Mouse (Mus musculus) liver, postnatal 0 days (tissue): Measurements from ENCODE around the gene Echdc2. TPM values are rescaled to one million over a fixed set of nuclear protein-coding genes. Genes with fewer than 3 reads are reported as not detected.
"Not testable (repeated sequence)": the region's sequence is repeated elsewhere in the genome, so short reads cannot be mapped to it uniquely, and the experiment has no call there.

Experiments used
- ATAC-seq: fragments of 200-750 bp; cut with Nextera tagmentation; 2 replicates; pipeline ENCODE4 v1.8.0; 2017; ENCODE audit warnings: mild to moderate bottlenecking, moderate library complexity
- DNase-seq: peaks from one replicate; pipeline ENCODE4 v3.0.0-alpha.2; 2016
- H3K27ac ChIP-seq: fragments of 300-500 bp; sonication (generic); 2 replicates; pipeline ENCODE4 v1.5.1; 2014; ENCODE audit warnings: antibody characterized with exemption, moderate library complexity, mild to moderate bottlenecking, low read depth
- H3K27me3 ChIP-seq: fragments of 300-500 bp; sonication (generic); 2 replicates; pipeline ENCODE4 v1.6.1; 2014; ENCODE audit warnings: low read length, control low read depth, mixed read lengths; ENCODE audit not compliant: insufficient read depth
- H3K36me3 ChIP-seq: fragments of 300-500 bp; sonication (generic); replicated peaks from 2 replicates; pipeline ENCODE4 v1.6.1; 2014; ENCODE audit warnings: mild to moderate bottlenecking, control low read depth, low read length, moderate library complexity, mixed read lengths; ENCODE audit not compliant: insufficient read depth
- H3K4me1 ChIP-seq: fragments of 300-500 bp; sonication (generic); 2 replicates; pipeline ENCODE4 v1.6.1; 2014; ENCODE audit warnings: antibody characterized with exemption, mild to moderate bottlenecking, control low read depth; ENCODE audit not compliant: insufficient read depth
- H3K4me2 ChIP-seq: fragments of 300-500 bp; sonication (generic); 2 replicates; pipeline ENCODE4 v1.6.1; 2014; ENCODE audit warnings: low read depth, mild to moderate bottlenecking, low read length, moderate library complexity, mixed read lengths
- H3K4me3 ChIP-seq: fragments of 300-500 bp; sonication (generic); 2 replicates; pipeline ENCODE4 v1.5.1; 2014; ENCODE audit warnings: low read depth, low read length
- H3K9ac ChIP-seq: fragments of 300-500 bp; sonication (generic); replicated peaks from 2 replicates; pipeline ENCODE4 v1.6.1; 2014; ENCODE audit warnings: mild to moderate bottlenecking, moderate library complexity
- H3K9me3 ChIP-seq: fragments of 300-500 bp; sonication (generic); 2 replicates; pipeline ENCODE4 v1.6.1; 2016; ENCODE audit warnings: mild to moderate bottlenecking, control low read depth, low read length, mixed read lengths
- CTCF ChIP-seq: sonication (generic); IDR thresholded peaks from 2 replicates; pipeline ENCODE4 v1.5.1; 2016; ENCODE audit warnings: antibody characterized with exemption, low read depth
- EP300 ChIP-seq: IDR thresholded peaks from 2 replicates; pipeline ENCODE4 v1.6.1; 2016; ENCODE audit warnings: antibody characterized with exemption, low read depth, mild to moderate bottlenecking
- WGBS: fragments of 180-500 bp; shearing (Covaris S2); extraction: QIAGEN DNeasy Blood & Tissue Kit; methylation state at CpG from one replicate; pipeline ENCODE4 v1.1.7; 2014; ENCODE audit not compliant: insufficient replicate concordance; 5-methylcytosine and 5-hydroxymethylcytosine counted together
- polyA plus RNA-seq: library from polyadenylated mRNA; unstranded; fragments of >200 nt; fragmentation: Nextera tagmentation; extraction: Ambion mirVana; gene quantifications from 2 replicates; pipeline ENCODE4 v1.2.1, GENCODE M21; 2015

The Echdc2 gene
- polyA plus RNA-seq, 1 experiment from 2014 or later, result 99.9 TPM

- 79% methylated on average over 5 of the region's 5 CpGs for WGBS
- Histone ChIP-seq H3K4me2 (no peak overlapping the region), H3K27me3 (no peaks in the 10 kb centered on the region), H3K4me1 (no peaks in the 10 kb centered on the region), H3K27ac (no peak overlapping the region), H3K36me3 (no peaks in the 10 kb centered on the region), H3K9me3 (no peaks in the 10 kb centered on the region), H3K9ac (no peak overlapping the region), H3K4me3 (no peak overlapping the region)
- TF ChIP-seq EP300 (no peak), CTCF (no peak)
- no peak for DNase-seq
- no peak for ATAC-seq
Measured at GRCm38 (mm10) chr4:108127516-108127915, 37.7 kb upstream of the Echdc2 start.

GRCm38 (mm10) chr4:108128339-108128738 lies 36.9 kb upstream of the Echdc2 start:
- H3K36me3 ChIP-seq, result no peaks in the 10 kb centered on the region
- H3K4me1 ChIP-seq, result no peaks in the 10 kb centered on the region
- no peak overlapping the region for H3K4me3 ChIP-seq
- H3K27me3 ChIP-seq, result no peaks in the 10 kb centered on the region
- TF ChIP-seq EP300 (no peak), CTCF (no peak)
- no peak overlapping the region for H3K4me2 ChIP-seq
- DNase-seq, result no peak
- no peak for ATAC-seq
- H3K9me3 ChIP-seq, result no peaks in the 10 kb centered on the region
- H3K27ac ChIP-seq, result no peak overlapping the region
- 78% methylated on average over 2 of the region's 2 CpGs for WGBS
- no peak overlapping the region for H3K9ac ChIP-seq

- ATAC-seq (no peak), DNase-seq (no peak)
- TF ChIP-seq CTCF (no peak), EP300 (no peak)
- H3K9me3 ChIP-seq, result no peaks in the 10 kb centered on the region
- no peaks in the 10 kb centered on the region for H3K27me3 ChIP-seq
- no peaks in the 10 kb centered on the region for H3K4me1 ChIP-seq
- no peak overlapping the region for H3K9ac ChIP-seq
- H3K27ac ChIP-seq, result no peak overlapping the region
- no peaks in the 10 kb centered on the region for H3K36me3 ChIP-seq
- 74% methylated on average over 3 of the region's 3 CpGs for WGBS
- no peak overlapping the region for H3K4me3 ChIP-seq
- no peak overlapping the region for H3K4me2 ChIP-seq
Measured at GRCm38 (mm10) chr4:108130452-108130851, 34.8 kb upstream of the Echdc2 start.

GRCm38 (mm10) chr4:108136938-108137337 lies 28.3 kb upstream of the Echdc2 start:
- TF ChIP-seq CTCF (no peak), EP300 (no peak)
- H3K36me3 ChIP-seq, result no peaks in the 10 kb centered on the region
- no peaks in the 10 kb centered on the region for H3K4me1 ChIP-seq
- WGBS, result 60% methylated on average over 5 of the region's 5 CpGs
- H3K4me2 ChIP-seq, result no peak overlapping the region
- DNase-seq (no peak), ATAC-seq (peak; percentile 81)
- no peaks in the 10 kb centered on the region for H3K9me3 ChIP-seq
- H3K4me3 ChIP-seq, result no peak overlapping the region
- H3K9ac ChIP-seq, result no peak overlapping the region
- no peak overlapping the region for H3K27ac ChIP-seq
- H3K27me3 ChIP-seq, result no peaks in the 10 kb centered on the region

DNA sequence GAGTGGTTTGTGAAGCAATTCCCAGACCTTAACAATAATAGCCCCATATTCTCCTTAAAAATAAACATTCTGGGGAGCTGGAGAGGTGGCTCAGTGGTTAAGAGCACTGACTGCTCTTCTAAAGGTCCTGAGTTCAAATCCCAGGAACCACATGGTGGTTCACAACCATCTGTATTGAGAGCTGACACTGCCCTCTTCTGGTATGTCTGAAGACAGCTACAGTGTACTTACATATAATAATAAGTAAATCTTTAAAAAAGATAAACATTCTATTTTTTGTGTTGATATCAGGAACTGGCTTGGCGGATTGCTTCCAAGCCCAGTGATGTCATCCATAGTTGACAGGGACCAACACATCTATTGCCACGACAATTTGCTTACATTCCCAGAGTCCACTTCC lies 22.1 kb upstream of the Echdc2 start:
- not testable (repeated sequence) for H3K4me1 ChIP-seq, DNase-seq, H3K36me3 ChIP-seq, H3K27ac ChIP-seq, H3K27me3 ChIP-seq, H3K9ac ChIP-seq, ATAC-seq, H3K4me2 ChIP-seq, H3K9me3 ChIP-seq, H3K4me3 ChIP-seq
- peak; percentile 31; the same call in 1 of the 2 replicates for TF ChIP-seq CTCF
- 76% methylated on average over 2 of the region's 2 CpGs for WGBS

- ATAC-seq (no peak), DNase-seq (no peak)
- H3K27me3 ChIP-seq, result no peaks in the 10 kb centered on the region
Measured at GRCm38 (mm10) chr4:108143778-108144177, 21.5 kb upstream of the Echdc2 start.

DNA sequence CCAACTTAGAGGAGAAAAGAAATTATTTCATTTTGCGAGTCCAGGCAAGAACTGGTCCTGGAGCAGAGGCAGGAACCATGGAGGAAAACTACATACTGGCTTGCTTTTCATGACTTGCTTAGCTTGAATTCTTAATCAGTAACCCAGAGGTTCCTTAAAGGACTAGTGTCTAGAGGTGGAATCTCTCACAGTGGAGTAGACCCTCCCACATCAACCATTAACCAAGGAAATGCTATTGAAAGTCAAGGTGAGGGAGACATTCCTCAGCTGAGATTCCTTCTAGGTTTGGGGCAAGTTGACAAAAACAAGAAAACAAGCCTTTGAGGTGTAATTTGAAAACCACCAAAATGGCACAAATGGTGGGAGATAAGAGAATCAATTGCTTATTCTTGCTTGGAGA lies 20.4 kb upstream of the Echdc2 start, which contains the start of gene Scp2:
Scp2 (minus strand) TSS at position 119 of the 400 bp plus-strand sequence.
- H3K4me3 ChIP-seq, result no peak within 1 kb of the TSS
- H3K9ac ChIP-seq, result no peak within 1 kb of the TSS
- no peak within 1 kb of the TSS for H3K27ac ChIP-seq
- no peak within 1 kb of the TSS for H3K4me2 ChIP-seq
- no peak for TF ChIP-seq CTCF
- no peak for TF ChIP-seq EP300
- no peaks in the 10 kb centered on the region for H3K9me3 ChIP-seq
- H3K4me1 ChIP-seq, result no peaks in the 10 kb centered on the region
- WGBS, result 83% methylated on average over 1 of the region's 1 CpGs
- no peaks in the 10 kb centered on the region for H3K36me3 ChIP-seq
- H3K27me3 ChIP-seq, result no peaks in the 10 kb centered on the region
- DNase-seq, result no peak
- ATAC-seq, result no peak

More at GRCm38 (mm10) chr4:108143778-108144177, 21.5 kb upstream of the Echdc2 start:
- H3K9ac ChIP-seq, result no peak overlapping the region
- TF ChIP-seq CTCF, result no peak
- no peak for TF ChIP-seq EP300
- no peak overlapping the region for H3K4me2 ChIP-seq
- H3K4me3 ChIP-seq, result no peak overlapping the region
- no peaks in the 10 kb centered on the region for H3K36me3 ChIP-seq
- no peaks in the 10 kb centered on the region for H3K9me3 ChIP-seq
- H3K27ac ChIP-seq, result no peak overlapping the region
- H3K4me1 ChIP-seq, result no peaks in the 10 kb centered on the region

GRCm38 (mm10) chr4:108145554-108145953 lies 19.7 kb upstream of the Echdc2 start:
- not testable (repeated sequence) for DNase-seq, H3K27me3 ChIP-seq, H3K4me1 ChIP-seq, H3K27ac ChIP-seq, H3K9ac ChIP-seq, H3K4me2 ChIP-seq, H3K9me3 ChIP-seq, H3K36me3 ChIP-seq, H3K4me3 ChIP-seq, ATAC-seq
- 42% methylated on average over 3 of the region's 3 CpGs for WGBS

- H3K9ac ChIP-seq, DNase-seq, H3K27ac ChIP-seq, H3K36me3 ChIP-seq, H3K4me2 ChIP-seq, H3K27me3 ChIP-seq, H3K4me3 ChIP-seq, ATAC-seq, H3K9me3 ChIP-seq, H3K4me1 ChIP-seq: not testable (repeated sequence)
- 81% methylated on average over 1 of the region's 1 CpGs for WGBS
Measured at GRCm38 (mm10) chr4:108155141-108155540, 10.1 kb upstream of the Echdc2 start.
